Mouse (Mus musculus) C2C12 (cell line): ENCODE measurements around the gene Stac3. TPM values are rescaled to one million over a fixed set of nuclear protein-coding genes. Genes with fewer than 3 reads are reported as not detected.

ENCODE experiments used
- H3K27me3 ChIP-seq: one replicate; pipeline ENCODE4 v1.6.1; 2011; ENCODE audit not compliant: control insufficient read depth, insufficient read depth, insufficient read length
- H3K36me3 ChIP-seq: one replicate; pipeline ENCODE4 v1.6.1; 2011; ENCODE audit not compliant: control insufficient read depth, insufficient read depth
- H3K4me3 ChIP-seq: one replicate; pipeline ENCODE4 v1.5.1; 2011; ENCODE audit warnings: mild to moderate bottlenecking, control low read depth; ENCODE audit not compliant: poor library complexity, insufficient read depth, severe bottlenecking
- H3K79me2 ChIP-seq: one replicate; pipeline ENCODE4 v1.6.1; 2011; ENCODE audit not compliant: control insufficient read depth, insufficient read depth
- H3K79me3 ChIP-seq: one replicate; pipeline ENCODE4 v1.6.1; 2011; ENCODE audit warnings: low read depth, control low read depth
- H3ac ChIP-seq: one replicate; pipeline ENCODE3; 2011; ENCODE audit warnings: low read depth; ENCODE audit not compliant: control insufficient read depth, insufficient read length
- CEBPB ChIP-seq: IDR thresholded peaks from one replicate; pipeline ENCODE4 v1.6.1; 2011; ENCODE audit warnings: low read depth, mild to moderate bottlenecking, control low read depth, moderate library complexity
- CTCF ChIP-seq: IDR thresholded peaks from one replicate; pipeline ENCODE4 v1.5.1; 2011; ENCODE audit not compliant: control insufficient read depth, insufficient read depth, insufficient read length
- FOSL1 ChIP-seq: IDR thresholded peaks from one replicate; pipeline ENCODE4 v1.8.0; 2011; ENCODE audit warnings: mild to moderate bottlenecking, low read length; ENCODE audit not compliant: poor library complexity, insufficient read depth, severe bottlenecking
- MAX ChIP-seq: IDR thresholded peaks from one replicate; pipeline ENCODE4 v1.6.1; 2011; ENCODE audit warnings: mild to moderate bottlenecking, control low read depth
- MYOD1 ChIP-seq: IDR thresholded peaks from one replicate; pipeline ENCODE4 v1.6.1; 2011; ENCODE audit warnings: low read depth; ENCODE audit not compliant: control insufficient read depth, insufficient read length
- MYOG ChIP-seq: IDR thresholded peaks from one replicate; pipeline ENCODE4 v1.6.1; 2011; ENCODE audit not compliant: control insufficient read depth, insufficient read length; ENCODE audit errors: extremely low read depth
- USF1 ChIP-seq: IDR thresholded peaks from one replicate; pipeline ENCODE4 v1.6.1; 2011; ENCODE audit warnings: low read depth, mild to moderate bottlenecking, control low read depth, moderate library complexity
- polyA plus RNA-seq: library from polyadenylated mRNA; unstranded; fragments of >200 nt; fragmentation: generic; extraction: Trizol; gene quantifications from one replicate; pipeline ENCODE4 v1.2.1, GENCODE M21; 2012; ENCODE audit warnings: missing spikeins

Stac3 gene
- polyA plus RNA-seq, 1 experiment, result 9.7 TPM

GRCm38 (mm10) chr10:127557397-127557796 lies 55.9 kb downstream of the Stac3 start:
- TF ChIP-seq USF1, result no peak
- TF ChIP-seq CEBPB, result no peak
- TF ChIP-seq MYOG, result no peak
- TF ChIP-seq CTCF, result no peak
- TF ChIP-seq MYOD1, result no peak
- TF ChIP-seq MAX, result no peak
- no peak for TF ChIP-seq FOSL1
- Histone ChIP-seq H3K4me3 (no peak overlapping the region), H3K36me3 (peaks cover 94% of the 10 kb centered on the region), H3K27me3 (no peaks in the 10 kb centered on the region), H3K79me3 (peaks cover 2% of the 10 kb centered on the region), H3ac (no peak overlapping the region), H3K79me2 (no peaks in the 10 kb centered on the region)

Other genes starting within 250 kb of the Stac3 start
- 0.29 TPM for gene Kif5a, start 238.3 kb upstream of the Stac3 start, polyA plus RNA-seq
- 170 TPM for gene Dctn2, start 235.3 kb upstream of the Stac3 start, polyA plus RNA-seq
- gene Mbd6, start 212.7 kb upstream of the Stac3 start, polyA plus RNA-seq, result 15.2 TPM
- 155 TPM for gene Mars, start 189.9 kb upstream of the Stac3 start, polyA plus RNA-seq
- 0.78 TPM for gene Arhgap9, start 179.7 kb upstream of the Stac3 start, polyA plus RNA-seq
- 1.6 TPM for gene Gli1, start 159.7 kb upstream of the Stac3 start, polyA plus RNA-seq
- not detected for gene Inhbe, start 147.3 kb upstream of the Stac3 start, polyA plus RNA-seq
- not detected for gene Inhbc, start 131.3 kb upstream of the Stac3 start, polyA plus RNA-seq
- gene R3hdm2, start 121.4 kb upstream of the Stac3 start, polyA plus RNA-seq, result 31.0 TPM
- 0.42 TPM for gene Ndufa4l2, start 13.3 kb downstream of the Stac3 start, polyA plus RNA-seq
- 340 TPM for gene Shmt2, start 20.8 kb downstream of the Stac3 start, polyA plus RNA-seq
- 1.2 TPM for gene Nxph4, start 32.9 kb downstream of the Stac3 start, polyA plus RNA-seq
- gene Lrp1, start 119.5 kb downstream of the Stac3 start, polyA plus RNA-seq, result 190 TPM
- gene Stat6, start 141.3 kb downstream of the Stac3 start, polyA plus RNA-seq, result 0.26 TPM
- gene Nemp1, start 165.2 kb downstream of the Stac3 start, polyA plus RNA-seq, result 6.8 TPM
- 108 TPM for gene Nab2, start 166.9 kb downstream of the Stac3 start, polyA plus RNA-seq
- gene Myo1a, start 203.5 kb downstream of the Stac3 start, polyA plus RNA-seq, result 0.16 TPM
- not detected for gene Tac2, start 222.8 kb downstream of the Stac3 start, polyA plus RNA-seq
- 3.5 TPM for gene Zbtb39, start 237.9 kb downstream of the Stac3 start, polyA plus RNA-seq